Mouse (Mus musculus) midbrain, postnatal 0 days (tissue): ENCODE data around the gene Nxpe3. TPM values are rescaled to one million over a fixed set of nuclear protein-coding genes. Genes with fewer than 3 reads are reported as not detected.

Experiments used
- ATAC-seq: fragments of 200-750 bp; cut with Nextera tagmentation; 2 replicates; pipeline ENCODE4 v1.8.0; 2017; ENCODE audit warnings: moderate number of reproducible peaks, mild to moderate bottlenecking, moderate TSS enrichment, moderate library complexity; ENCODE audit not compliant: low FRiP score
- DNase-seq: peaks from one replicate; pipeline ENCODE4 v3.0.0-alpha.2; 2015; ENCODE audit warnings: low spot score
- H3K27ac ChIP-seq: fragments of 300-500 bp; sonication (generic); 2 replicates; pipeline ENCODE4 v1.5.1; 2014; ENCODE audit warnings: low read depth, mild to moderate bottlenecking, low read length, mixed read lengths
- H3K27me3 ChIP-seq: fragments of 300-500 bp; sonication (generic); 2 replicates; pipeline ENCODE4 v1.6.1; 2014; ENCODE audit warnings: low read length, control low read depth, mixed read lengths; ENCODE audit not compliant: insufficient read depth
- H3K36me3 ChIP-seq: fragments of 300-500 bp; sonication (generic); 2 replicates; pipeline ENCODE4 v1.6.1; 2014; ENCODE audit warnings: low read length, control low read depth, mixed read lengths; ENCODE audit not compliant: insufficient read depth
- H3K4me1 ChIP-seq: fragments of 300-500 bp; sonication (generic); 2 replicates; pipeline ENCODE4 v1.6.1; 2014; ENCODE audit warnings: mild to moderate bottlenecking, control low read depth, antibody characterized with exemption, low read length, mixed read lengths; ENCODE audit not compliant: insufficient read depth
- H3K4me2 ChIP-seq: fragments of 300-500 bp; sonication (generic); 2 replicates; pipeline ENCODE4 v1.6.1; 2014; ENCODE audit warnings: low read depth, mild to moderate bottlenecking, low read length, mixed read lengths; ENCODE audit not compliant: poor library complexity, severe bottlenecking
- H3K4me3 ChIP-seq: fragments of 300-500 bp; sonication (generic); 2 replicates; pipeline ENCODE4 v1.5.1; 2014; ENCODE audit warnings: low read depth, mild to moderate bottlenecking, low read length, moderate library complexity
- H3K9ac ChIP-seq: fragments of 300-500 bp; sonication (generic); replicated peaks from 2 replicates; pipeline ENCODE4 v1.6.1; 2014; ENCODE audit warnings: mild to moderate bottlenecking, low read length, moderate library complexity, mixed read lengths; ENCODE audit not compliant: poor library complexity, severe bottlenecking
- H3K9me3 ChIP-seq: fragments of 300-500 bp; sonication (generic); 2 replicates; pipeline ENCODE4 v1.6.1; 2016; ENCODE audit warnings: low read length, control low read depth
- CTCF ChIP-seq: IDR thresholded peaks from 2 replicates; pipeline ENCODE4 v1.5.1; 2016; ENCODE audit warnings: antibody characterized with exemption, mild to moderate bottlenecking
- WGBS: fragments of 180-500 bp; shearing (Covaris S2); extraction: QIAGEN DNeasy Blood & Tissue Kit; methylation state at CpG from one replicate; pipeline ENCODE4 v1.1.7; 2014; 5-methylcytosine and 5-hydroxymethylcytosine counted together
- polyA plus RNA-seq: library from polyadenylated mRNA; unstranded; fragments of >200 nt; fragmentation: Nextera tagmentation; extraction: Ambion mirVana; gene quantifications from 2 replicates; pipeline ENCODE4 v1.2.1, GENCODE M21; 2015
- total RNA-seq: library from RNA; depleted of rRNA; stranded (reverse); fragments of >200 nt; gene quantifications from 2 replicates; pipeline ENCODE4 v1.2.3, GENCODE M21; 2014

The Nxpe3 gene
- total and polyA plus RNA-seq, 2 experiments from 2014 or later: 1.1 to 2.0 TPM

DNA sequence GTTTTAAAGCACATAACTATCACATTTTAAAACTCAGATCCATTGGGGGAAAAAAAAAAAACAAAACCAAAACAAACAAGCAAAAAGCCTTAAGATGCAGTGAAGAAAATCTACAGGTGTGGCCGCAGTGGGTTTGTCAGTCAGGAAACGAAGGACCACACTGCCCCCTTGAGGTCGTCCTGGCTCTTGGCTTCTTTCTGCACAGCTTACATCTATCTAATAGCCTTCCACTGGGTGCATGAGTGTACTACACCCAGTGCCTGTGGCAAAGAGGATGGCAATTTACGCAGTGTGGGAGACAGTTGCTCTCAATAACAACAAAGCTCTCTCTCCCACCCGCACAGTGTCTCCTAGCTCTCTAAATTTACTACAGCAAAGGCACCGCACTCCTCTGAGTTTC is 36.6 kb downstream of the Nxpe3 start:
- 65% methylated on average over 6 of the region's 6 CpGs for WGBS
- ATAC-seq: peak; percentile 32; the same call in 1 of the 2 replicates
- peak; percentile 65 for TF ChIP-seq CTCF

DNA sequence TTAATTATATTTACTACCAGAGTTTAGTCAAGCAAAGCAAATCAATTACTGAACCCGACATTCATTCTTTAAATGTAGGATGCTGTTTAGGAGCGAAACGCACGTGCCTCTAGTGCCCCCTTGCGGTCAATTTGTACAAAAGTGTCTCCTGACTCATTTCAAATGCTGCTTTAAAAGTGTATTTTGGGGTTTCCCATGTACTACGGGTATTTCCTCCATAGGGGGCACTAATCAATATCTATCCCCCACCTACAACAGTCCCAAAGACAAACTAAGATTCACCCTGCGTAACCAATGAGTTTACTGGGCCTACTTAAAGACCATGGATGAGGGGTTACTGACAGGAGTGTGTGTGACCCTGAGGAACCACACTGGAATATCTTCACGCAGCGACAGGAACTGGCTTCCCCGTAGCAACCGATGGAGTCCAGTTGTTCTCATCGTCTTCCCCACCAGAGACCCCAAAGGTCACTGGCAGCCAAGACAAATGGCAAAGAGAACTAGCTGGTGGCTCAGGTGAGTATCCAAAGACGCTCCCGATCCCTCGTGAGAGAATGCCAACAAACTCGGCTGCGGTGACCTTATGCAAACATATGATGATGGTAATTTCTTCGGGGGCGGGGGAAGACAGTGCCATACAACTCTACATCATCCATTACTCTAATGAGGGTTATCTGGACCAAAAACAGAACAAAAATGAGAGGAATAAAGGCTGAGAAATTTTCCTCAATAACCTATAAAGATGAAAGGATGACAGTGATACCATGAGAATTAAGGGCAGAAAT is 42.0 kb downstream of the Nxpe3 start:
- no peak overlapping the region for H3K27ac ChIP-seq
- H3K4me3 ChIP-seq: no peak overlapping the region
- 55% methylated on average over 19 of the region's 19 CpGs for WGBS
- peak; percentile 91 for DNase-seq
- no peak overlapping the region for H3K4me2 ChIP-seq
- H3K9ac ChIP-seq: no peak overlapping the region
- no peaks in the 10 kb centered on the region for H3K27me3 ChIP-seq
- H3K36me3 ChIP-seq: peaks cover 4% of the 10 kb centered on the region
- H3K4me1 ChIP-seq: no peaks in the 10 kb centered on the region
- no peaks in the 10 kb centered on the region for H3K9me3 ChIP-seq
- ATAC-seq: peak; percentile 65
- TF ChIP-seq CTCF: peak; percentile 95

More for the DNA sequence above, 36.6 kb downstream of the Nxpe3 start:
- Histone ChIP-seq H3K9me3 (no peaks in the 10 kb centered on the region), H3K4me1 (no peaks in the 10 kb centered on the region), H3K4me2 (no peak overlapping the region), H3K36me3 (no peaks in the 10 kb centered on the region; the same call in 1 of the 2 replicates), H3K27ac (no peak overlapping the region), H3K27me3 (no peaks in the 10 kb centered on the region), H3K9ac (no peak overlapping the region), H3K4me3 (no peak overlapping the region)
- DNase-seq: peak; percentile 69

DNA sequence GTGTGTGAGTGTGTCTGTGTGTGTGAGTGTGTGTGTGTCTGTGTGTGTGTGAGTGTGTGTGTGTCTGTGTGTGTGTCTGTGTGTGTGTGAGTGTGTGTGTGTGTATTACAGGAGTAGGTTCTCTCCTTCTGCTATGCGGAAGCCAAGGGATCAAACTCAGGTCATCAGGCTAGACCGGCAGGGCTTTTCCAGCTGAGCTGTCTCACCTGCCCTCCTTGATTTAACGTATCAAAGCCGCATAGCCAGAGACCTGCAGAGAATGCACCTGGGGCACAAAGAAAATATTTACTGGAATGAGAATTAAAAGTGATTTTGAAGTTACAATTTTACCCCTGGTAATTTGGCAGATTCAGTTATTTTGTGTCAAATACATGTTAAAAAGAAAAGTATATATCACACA is 42.6 kb downstream of the Nxpe3 start:
- Histone ChIP-seq H3K27me3 (no peaks in the 10 kb centered on the region), H3K36me3 (peaks cover 4% of the 10 kb centered on the region), H3K9me3 (no peaks in the 10 kb centered on the region), H3K27ac (no peak overlapping the region), H3K4me3 (no peak overlapping the region), H3K9ac (no peak overlapping the region), H3K4me1 (no peaks in the 10 kb centered on the region), H3K4me2 (no peak overlapping the region)
- ATAC-seq: no peak
- TF ChIP-seq CTCF: no peak
- no peak for DNase-seq
- 32% methylated on average over 4 of the region's 4 CpGs for whole genome bisulfite sequencing

DNA sequence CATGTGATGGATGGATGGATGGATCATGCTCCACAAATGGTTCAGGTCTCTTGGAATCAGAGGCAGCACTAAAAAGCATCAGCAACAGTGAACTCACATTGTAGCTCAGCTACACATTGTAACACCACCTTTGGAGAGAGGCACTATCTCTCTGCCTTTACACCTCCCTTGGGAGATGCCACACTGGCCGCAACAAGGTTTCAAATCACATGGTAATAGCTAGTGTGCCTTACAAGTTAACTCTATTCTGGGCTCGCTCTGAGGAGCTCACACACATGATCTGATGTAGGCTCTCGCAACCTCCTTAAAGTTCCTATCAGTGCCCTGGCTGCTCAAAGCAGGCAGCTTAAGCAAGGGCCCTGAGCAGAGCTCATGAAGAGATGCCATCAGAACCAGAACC is 44.6 kb downstream of the Nxpe3 start:
- DNase-seq: no peak
- no peaks in the 10 kb centered on the region for H3K27me3 ChIP-seq
- H3K9ac ChIP-seq: no peak overlapping the region
- H3K27ac ChIP-seq: no peak overlapping the region
- no peaks in the 10 kb centered on the region for H3K4me1 ChIP-seq
- ATAC-seq: no peak
- no peaks in the 10 kb centered on the region for H3K9me3 ChIP-seq
- no peak overlapping the region for H3K4me3 ChIP-seq
- TF ChIP-seq CTCF: no peak
- H3K36me3 ChIP-seq: peaks cover 4% of the 10 kb centered on the region
- H3K4me2 ChIP-seq: no peak overlapping the region
- 93% methylated on average over 3 of the region's 3 CpGs for WGBS

DNA sequence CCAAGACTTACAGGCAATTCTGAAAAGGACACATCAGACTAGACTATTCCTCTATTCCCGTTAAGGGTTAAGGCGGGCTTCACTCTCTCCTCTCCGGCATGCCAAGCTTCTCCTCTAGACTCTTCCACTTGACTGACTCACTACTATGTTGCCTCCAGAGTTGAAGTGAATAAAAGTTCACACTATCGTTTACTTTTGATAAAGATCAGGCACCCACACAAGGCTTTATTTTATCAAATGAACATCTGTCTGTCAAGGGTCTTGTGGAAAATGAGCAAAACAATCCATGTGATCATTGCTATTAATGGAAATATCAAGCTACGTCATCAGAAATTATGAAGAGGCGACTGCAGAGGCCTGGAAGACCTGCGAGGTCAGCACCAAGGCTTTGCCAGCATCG is 47.4 kb downstream of the Nxpe3 start:
- peaks cover 7% of the 10 kb centered on the region; the same call in 1 of the 2 replicates for H3K9me3 ChIP-seq
- no peak overlapping the region for H3K9ac ChIP-seq
- no peaks in the 10 kb centered on the region for H3K4me1 ChIP-seq
- H3K4me3 ChIP-seq: no peak overlapping the region
- WGBS: 83% methylated on average over 8 of the region's 8 CpGs
- H3K27ac ChIP-seq: no peak overlapping the region
- no peak for DNase-seq
- no peak for ATAC-seq
- no peaks in the 10 kb centered on the region for H3K27me3 ChIP-seq
- TF ChIP-seq CTCF: no peak
- H3K36me3 ChIP-seq: peaks cover 13% of the 10 kb centered on the region
- H3K4me2 ChIP-seq: no peak overlapping the region

DNA sequence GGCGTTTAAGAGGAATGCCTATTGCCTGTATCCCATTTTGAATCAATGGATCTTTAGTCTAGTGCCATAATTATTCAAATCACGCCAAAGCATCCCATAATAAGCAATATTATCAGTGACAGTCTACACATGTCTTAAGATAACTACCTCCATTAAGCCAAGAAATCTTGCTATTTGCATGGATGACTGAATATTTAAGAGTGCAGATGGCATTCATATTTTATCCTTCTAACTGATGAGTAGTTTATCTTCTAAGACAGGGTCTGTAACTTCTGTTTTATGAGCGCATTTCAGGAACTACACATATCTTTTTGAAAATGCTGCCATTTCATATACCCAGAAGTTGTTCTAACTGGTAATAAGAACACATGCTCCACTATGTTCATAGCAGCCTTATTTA is 50.2 kb downstream of the Nxpe3 start:
- no peak overlapping the region for H3K4me3 ChIP-seq
- peaks cover 7% of the 10 kb centered on the region; the same call in 1 of the 2 replicates for H3K9me3 ChIP-seq
- no peaks in the 10 kb centered on the region for H3K27me3 ChIP-seq
- H3K4me1 ChIP-seq: no peaks in the 10 kb centered on the region
- H3K27ac ChIP-seq: no peak overlapping the region
- TF ChIP-seq CTCF: no peak
- ATAC-seq (no peak), DNase-seq (no peak)
- no peak overlapping the region for H3K9ac ChIP-seq
- 90% methylated on average over 3 of the region's 3 CpGs for WGBS
- peaks cover 13% of the 10 kb centered on the region for H3K36me3 ChIP-seq
- H3K4me2 ChIP-seq: no peak overlapping the region
